ENCODE assay signal across 15 mouse cellular contexts in the genomic region with DNA sequence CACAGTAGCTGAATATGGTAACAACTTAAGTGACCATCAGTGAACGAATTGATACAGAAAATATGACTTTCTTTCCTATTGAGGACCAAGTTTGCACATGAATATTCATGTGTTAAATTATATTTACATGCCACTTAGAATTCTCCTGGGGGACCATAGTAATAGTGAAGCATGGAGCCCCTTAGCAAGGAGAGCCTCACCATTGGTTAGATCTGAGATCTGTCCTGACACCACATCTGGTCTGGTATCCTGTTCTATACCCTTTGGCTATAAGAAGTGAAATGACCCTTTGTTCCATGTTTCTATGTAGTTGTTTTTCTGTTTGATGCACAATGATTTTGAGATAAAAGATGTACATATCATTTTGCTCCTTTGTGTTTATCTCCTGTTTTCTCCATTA.
"Had no signal": no experiment of that assay in that cellular context is flagged by ENCODE, and none has a peak within 500 bp of the region (broad histone marks: within the 10 kb centered on the region; RNA-seq: fewer than 3 reads in every experiment).

No protein-coding gene starts in this region.

- H3K27me3 ChIP-seq: neural tube, embryonic 13.5 days; stomach, embryonic 15.5 days had no signal

- DNase-seq: retina, postnatal 1 day; right cerebral cortex, adult 18-20 months; right cerebral cortex, postnatal 14 days; right cerebral cortex, postnatal 25 days; right cerebral cortex, postnatal 4 days; spleen, adult 18-20 months; thymus, adult 18-20 months; thymus, adult 2 months; thymus, postnatal 14 days; thymus, postnatal 25 days; thymus, postnatal 36 days; thymus, postnatal 4 days had no signal

- H3K4me3 ChIP-seq: neural tube, embryonic 13.5 days; stomach, embryonic 15.5 days had no signal

- H3K4me1 ChIP-seq: neural tube, embryonic 13.5 days; stomach, embryonic 15.5 days had no signal

- H3K27ac ChIP-seq: neural tube, embryonic 13.5 days; stomach, embryonic 15.5 days; stomach, postnatal 0 days had no signal

- H3K4me2 ChIP-seq: neural tube, embryonic 13.5 days; stomach, embryonic 15.5 days had no signal

- H3K9ac ChIP-seq: neural tube, embryonic 13.5 days; stomach, embryonic 15.5 days had no signal

- H3K9me3 ChIP-seq: stomach, embryonic 15.5 days had no signal

- H3K36me3 ChIP-seq: neural tube, embryonic 13.5 days; stomach, embryonic 15.5 days had no signal
